Mouse (Mus musculus): Measurements from ENCODE around the gene Cyp2r1. TPM values are rescaled to one million over a fixed set of nuclear protein-coding genes. Genes with fewer than 3 reads are reported as not detected.

Cyp2r1 gene
- polyA plus RNA-seq, 1 experiment from 2014 or later = 0.80 TPM

DNA sequence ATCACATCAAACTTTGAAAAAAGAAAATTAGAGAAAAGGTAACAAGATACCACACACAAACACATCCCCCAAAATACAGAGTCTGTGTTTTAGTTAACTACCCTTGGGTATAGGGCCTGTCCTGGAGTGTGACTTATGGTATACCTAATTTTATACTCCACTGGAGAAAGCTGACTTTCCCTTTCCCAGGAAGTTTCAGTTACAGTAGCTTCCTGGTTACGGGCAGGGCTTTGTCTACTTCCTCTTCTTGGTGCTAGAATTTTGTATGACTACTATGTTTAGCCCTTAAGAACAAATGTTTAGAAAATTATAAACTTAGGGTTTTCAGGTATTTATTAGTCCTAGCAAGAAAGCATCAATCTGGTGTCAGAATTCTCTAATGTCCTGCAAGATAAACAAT, 36.5 kb downstream of the Cyp2r1 start:
- Histone ChIP-seq H3K9ac (ENCODE audit: low read depth, low read length) (no peak overlapping the region), H3K4me2 (no peak overlapping the region), H3K36me3 (ENCODE audit: control insufficient read depth, insufficient read depth, low read length) (no peaks in the 10 kb centered on the region), H3K9me3 (ENCODE audit: control insufficient read depth, low read length) (no peaks in the 10 kb centered on the region), H3K27ac (ENCODE audit: low read depth, low read length) (no peak overlapping the region), H3K4me1 (replicated peaks; ENCODE audit: control insufficient read depth, insufficient read depth, low read length) (no peaks in the 10 kb centered on the region), H3K4me3 (ENCODE audit: low read depth, low read length) (no peak overlapping the region), H3K27me3 (replicated peaks; ENCODE audit: control insufficient read depth, insufficient read depth, low read length) (no peaks in the 10 kb centered on the region)
- ATAC-seq (replicated peaks; ENCODE audit: low FRiP score) (no peak), DNase-seq (ENCODE audit: low spot score) (no peak)
- 63% methylated on average over 1 of the region's 1 CpGs for WGBS

DNA sequence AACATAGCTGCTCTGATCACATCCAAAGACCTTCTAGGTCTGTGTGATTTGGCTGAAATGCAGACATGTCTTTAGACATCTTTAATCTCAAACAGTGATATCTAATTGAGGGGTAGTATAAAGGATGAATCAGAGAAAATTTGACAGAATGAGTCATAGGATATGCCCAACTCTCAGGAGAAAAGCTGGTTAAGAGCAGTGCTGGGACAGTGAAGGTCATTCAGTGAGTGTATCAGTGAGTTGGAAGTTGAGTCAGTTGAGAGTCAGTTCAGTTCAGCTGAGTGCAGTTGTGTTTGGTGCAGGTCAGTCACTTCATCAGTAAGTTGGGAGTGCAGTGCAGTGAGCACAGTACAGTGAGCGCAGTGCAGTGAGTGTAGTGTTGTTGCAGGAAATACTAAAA, 42.6 kb downstream of the Cyp2r1 start:
- no peak overlapping the region for H3K4me3 ChIP-seq (ENCODE audit: low read depth, low read length)
- DNase-seq (ENCODE audit: low spot score) = no peak
- H3K4me2 ChIP-seq = no peak overlapping the region
- no peaks in the 10 kb centered on the region for H3K9me3 ChIP-seq (ENCODE audit: control insufficient read depth, low read length)
- H3K36me3 ChIP-seq (ENCODE audit: control insufficient read depth, insufficient read depth, low read length) = no peaks in the 10 kb centered on the region
- H3K27me3 ChIP-seq (replicated peaks; ENCODE audit: control insufficient read depth, insufficient read depth, low read length) = no peaks in the 10 kb centered on the region
- whole genome bisulfite sequencing = 84% methylated on average over 1 of the region's 1 CpGs
- H3K27ac ChIP-seq (ENCODE audit: low read depth, low read length) = no peak overlapping the region
- no peak overlapping the region for H3K9ac ChIP-seq (ENCODE audit: low read depth, low read length)
- H3K4me1 ChIP-seq (replicated peaks; ENCODE audit: control insufficient read depth, insufficient read depth, low read length) = no peaks in the 10 kb centered on the region
- no peak for ATAC-seq (replicated peaks; ENCODE audit: low FRiP score)

DNA sequence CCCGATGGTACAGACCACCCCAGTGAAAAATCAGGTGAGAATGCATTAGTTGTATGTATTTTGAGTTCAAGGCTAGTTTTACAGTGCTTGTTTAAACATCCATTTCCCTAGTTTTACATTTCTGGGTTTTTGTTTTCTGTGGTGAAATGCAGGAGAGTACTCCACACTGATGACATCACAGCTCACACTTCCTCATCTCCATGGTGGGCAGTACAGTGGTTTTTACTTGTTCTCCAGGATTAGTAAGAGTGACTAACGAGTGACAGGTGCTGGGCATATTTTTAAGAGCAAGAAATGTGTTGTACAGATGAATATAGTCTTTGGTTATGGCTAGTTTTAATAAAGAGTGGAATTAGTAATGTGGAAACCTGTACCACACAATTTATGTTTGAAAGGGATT, 53.9 kb downstream of the Cyp2r1 start:
- no peaks in the 10 kb centered on the region for H3K9me3 ChIP-seq (ENCODE audit: control insufficient read depth, low read length)
- no peak overlapping the region for H3K9ac ChIP-seq (ENCODE audit: low read depth, low read length)
- WGBS = 77% methylated on average over 2 of the region's 2 CpGs
- no peak overlapping the region for H3K27ac ChIP-seq (ENCODE audit: low read depth, low read length)
- no peak overlapping the region for H3K4me3 ChIP-seq (ENCODE audit: low read depth, low read length)
- DNase-seq (ENCODE audit: low spot score) (no peak), ATAC-seq (replicated peaks; ENCODE audit: low FRiP score) (no peak)
- no peak overlapping the region for H3K4me2 ChIP-seq
- no peaks in the 10 kb centered on the region for H3K27me3 ChIP-seq (replicated peaks; ENCODE audit: control insufficient read depth, insufficient read depth, low read length)
- H3K4me1 ChIP-seq (replicated peaks; ENCODE audit: control insufficient read depth, insufficient read depth, low read length) = no peaks in the 10 kb centered on the region
- H3K36me3 ChIP-seq (ENCODE audit: control insufficient read depth, insufficient read depth, low read length) = no peaks in the 10 kb centered on the region

Other genes starting within 250 kb of the Cyp2r1 start
- gene Pde3b, start 147.7 kb downstream of the Cyp2r1 start, polyA plus RNA-seq (2014; fragmentation: Nextera tagmentation; extraction: Ambion mirVana) = 6.2 and 7.4 TPM in 2 replicates
- 0.35 and 1.4 TPM in 2 replicates for gene Calca, start 73.4 kb upstream of the Cyp2r1 start, polyA plus RNA-seq (2014; fragmentation: Nextera tagmentation; extraction: Ambion mirVana)
- gene Calcb, start 155.7 kb upstream of the Cyp2r1 start, polyA plus RNA-seq (2014; fragmentation: Nextera tagmentation; extraction: Ambion mirVana) = not detected in 2 replicates
- gene Insc, start 180.7 kb upstream of the Cyp2r1 start, polyA plus RNA-seq (2014; fragmentation: Nextera tagmentation; extraction: Ambion mirVana) = 1.6 and 2.3 TPM in 2 replicates